Mouse (Mus musculus) heart, postnatal 0 days (tissue): Measurements from ENCODE around the gene Qsox1. TPM values are rescaled to one million over a fixed set of nuclear protein-coding genes. Genes with fewer than 3 reads are reported as not detected.

ENCODE experiments used
- ATAC-seq: fragments of 200-750 bp; cut with Nextera tagmentation; 2 replicates; pipeline ENCODE4 v1.8.0; 2017; ENCODE audit warnings: low read depth, moderate number of reproducible peaks, moderate library complexity; ENCODE audit not compliant: insufficient read depth
- DNase-seq: peaks from one replicate; pipeline ENCODE4 v3.0.0-alpha.2; 2016; ENCODE audit warnings: low spot score
- H3K27ac ChIP-seq: fragments of 300-500 bp; sonication (generic); 2 replicates; pipeline ENCODE4 v1.5.1; 2014; ENCODE audit warnings: low read depth, mild to moderate bottlenecking
- H3K27me3 ChIP-seq: fragments of 300-500 bp; sonication (generic); 2 replicates; pipeline ENCODE4 v1.6.1; 2014; ENCODE audit warnings: low read length, mixed read lengths; ENCODE audit not compliant: control insufficient read depth, insufficient read depth
- H3K36me3 ChIP-seq: fragments of 300-500 bp; sonication (generic); replicated peaks from 2 replicates; pipeline ENCODE4 v1.6.1; 2014; ENCODE audit warnings: low read length, mixed read lengths; ENCODE audit not compliant: control insufficient read depth, insufficient read depth
- H3K4me1 ChIP-seq: fragments of 300-500 bp; sonication (generic); 2 replicates; pipeline ENCODE4 v1.6.1; 2014; ENCODE audit warnings: antibody characterized with exemption; ENCODE audit not compliant: control insufficient read depth, insufficient read depth
- H3K4me2 ChIP-seq: fragments of 300-500 bp; sonication (generic); 2 replicates; pipeline ENCODE4 v1.6.1; 2014; ENCODE audit warnings: low read depth, mild to moderate bottlenecking, low read length, moderate library complexity
- H3K4me3 ChIP-seq: fragments of 300-500 bp; sonication (generic); 2 replicates; pipeline ENCODE4 v1.5.1; 2014; ENCODE audit warnings: low read depth, low read length
- H3K9ac ChIP-seq: fragments of 300-500 bp; sonication (generic); replicated peaks from 2 replicates; pipeline ENCODE4 v1.6.1; 2014; ENCODE audit warnings: low read depth, low read length, mixed read lengths
- H3K9me3 ChIP-seq: fragments of 300-500 bp; sonication (generic); replicated peaks from 2 replicates; pipeline ENCODE4 v1.6.1; 2016; ENCODE audit warnings: low read length; ENCODE audit not compliant: control insufficient read depth
- CTCF ChIP-seq: IDR thresholded peaks from 2 replicates; pipeline ENCODE4 v1.5.1; 2016; ENCODE audit warnings: antibody characterized with exemption, control low read depth, low read depth
- EP300 ChIP-seq: IDR thresholded peaks from 2 replicates; pipeline ENCODE4 v1.6.1; 2016; ENCODE audit warnings: antibody characterized with exemption, low read depth
- WGBS: fragments of 180-500 bp; shearing (Covaris S2); extraction: QIAGEN DNeasy Blood & Tissue Kit; methylation state at CpG from one replicate; pipeline ENCODE4 v1.1.7; 2014; 5-methylcytosine and 5-hydroxymethylcytosine counted together
- polyA plus RNA-seq: library from polyadenylated mRNA; unstranded; fragments of >200 nt; fragmentation: Nextera tagmentation; extraction: Ambion mirVana; gene quantifications from 2 replicates; pipeline ENCODE4 v1.2.1, GENCODE M21; 2015
- total RNA-seq: library from RNA; depleted of rRNA; stranded (reverse); fragments of >200 nt; gene quantifications from 2 replicates; pipeline ENCODE4 v1.2.3, GENCODE M21; 2014; ENCODE audit warnings: low replicate concordance

The Qsox1 gene
- total and polyA plus RNA-seq, 2 experiments from 2014 or later, result 33.2 to 64.8 TPM

DNA sequence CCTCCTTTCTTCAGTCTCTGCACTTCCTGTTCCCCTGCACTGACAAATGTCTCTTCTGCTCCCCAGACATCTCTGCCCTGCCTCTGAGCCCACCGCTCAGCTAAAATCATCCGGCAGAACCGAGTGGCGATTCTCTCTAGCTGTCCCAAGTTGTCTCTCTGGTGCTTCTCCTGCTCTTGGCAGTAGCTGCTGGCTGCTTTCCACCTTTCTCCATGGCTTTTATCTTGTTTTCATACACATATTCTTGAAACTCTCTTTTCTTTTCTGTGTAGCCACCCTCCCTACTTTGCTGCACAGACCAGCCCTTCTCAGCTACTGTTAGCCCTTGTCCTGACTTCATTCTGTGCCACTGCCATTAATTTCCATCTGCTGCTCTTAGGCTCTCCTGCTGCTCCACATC is 15.3 kb downstream of the Qsox1 start:
- H3K36me3 ChIP-seq, result peaks cover 34% of the 10 kb centered on the region
- no peaks in the 10 kb centered on the region for H3K9me3 ChIP-seq
- H3K27me3 ChIP-seq, result no peaks in the 10 kb centered on the region
- no peak overlapping the region for H3K4me3 ChIP-seq
- H3K4me1 ChIP-seq, result peaks cover 11% of the 10 kb centered on the region
- WGBS, result 24% methylated on average over 4 of the region's 4 CpGs
- no peak overlapping the region for H3K27ac ChIP-seq
- H3K9ac ChIP-seq, result no peak overlapping the region
- H3K4me2 ChIP-seq, result peak overlapping the region; percentile 11; the same call in 1 of the 2 replicates
- DNase-seq (peak; percentile 28), ATAC-seq (no peak)
- TF ChIP-seq CTCF (no peak), EP300 (no peak)

GRCm38 (mm10) chr1:155796757-155797405 is 15.8 kb downstream of the Qsox1 start:
- no peak for TF ChIP-seq CTCF
- TF ChIP-seq EP300, result no peak
- WGBS, result 47% methylated on average over 11 of the region's 11 CpGs
- H3K27ac ChIP-seq, result no peak overlapping the region
- no peak overlapping the region for H3K4me3 ChIP-seq
- H3K9ac ChIP-seq, result no peak overlapping the region
- H3K27me3 ChIP-seq, result no peaks in the 10 kb centered on the region
- peaks cover 37% of the 10 kb centered on the region for H3K36me3 ChIP-seq
- no peak for ATAC-seq
- H3K4me2 ChIP-seq, result peak overlapping the region; percentile 11; the same call in 1 of the 2 replicates
- no peak for DNase-seq
- peaks cover 11% of the 10 kb centered on the region for H3K4me1 ChIP-seq
- no peaks in the 10 kb centered on the region for H3K9me3 ChIP-seq

GRCm38 (mm10) chr1:155795791-155796233 is 16.9 kb downstream of the Qsox1 start:
- WGBS, result 70% methylated on average over 5 of the region's 5 CpGs
- Histone ChIP-seq H3K36me3 (peaks cover 39% of the 10 kb centered on the region), H3K9me3 (no peaks in the 10 kb centered on the region), H3K4me1 (peaks cover 11% of the 10 kb centered on the region), H3K27me3 (no peaks in the 10 kb centered on the region), H3K27ac (no peak overlapping the region), H3K4me3 (no peak overlapping the region), H3K9ac (no peak overlapping the region), H3K4me2 (no peak overlapping the region)
- DNase-seq (no peak), ATAC-seq (peak; percentile 37; the same call in 1 of the 2 replicates)
- TF ChIP-seq EP300 (no peak), CTCF (no peak)

DNA sequence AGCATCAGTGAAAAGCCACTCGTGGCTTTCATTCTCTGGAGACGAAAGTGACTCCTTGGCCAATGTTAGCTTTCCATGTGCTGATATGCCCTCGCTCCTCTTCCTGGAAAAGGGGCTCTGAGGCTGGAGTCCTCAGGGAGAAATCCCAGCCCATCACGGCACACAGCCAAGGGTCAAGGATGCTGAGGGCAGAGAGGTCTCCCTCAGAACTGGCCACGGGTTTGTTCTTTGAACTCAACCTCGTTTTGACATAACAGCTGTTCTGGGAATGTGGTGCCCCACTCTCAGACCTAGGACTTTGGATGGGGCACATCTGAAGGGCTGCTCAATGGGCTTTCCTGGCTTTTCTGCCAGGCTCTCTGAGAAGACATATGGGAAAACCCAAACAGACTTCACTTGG is 17.8 kb downstream of the Qsox1 start:
- Histone ChIP-seq H3K36me3 (peaks cover 48% of the 10 kb centered on the region), H3K9ac (no peak overlapping the region), H3K27me3 (no peaks in the 10 kb centered on the region), H3K4me2 (no peak overlapping the region), H3K9me3 (no peaks in the 10 kb centered on the region), H3K4me1 (peaks cover 11% of the 10 kb centered on the region), H3K4me3 (no peak overlapping the region), H3K27ac (no peak overlapping the region)
- TF ChIP-seq EP300 (no peak), CTCF (no peak)
- no peak for DNase-seq
- 79% methylated on average over 6 of the region's 6 CpGs for WGBS
- ATAC-seq, result no peak

- Histone ChIP-seq H3K27ac (no peak overlapping the region), H3K4me2 (no peak overlapping the region), H3K27me3 (no peaks in the 10 kb centered on the region), H3K4me3 (no peak overlapping the region), H3K9ac (no peak overlapping the region), H3K9me3 (no peaks in the 10 kb centered on the region), H3K4me1 (no peaks in the 10 kb centered on the region; the same call in 1 of the 2 replicates), H3K36me3 (peaks cover 69% of the 10 kb centered on the region)
- TF ChIP-seq CTCF (peak; percentile 56), EP300 (no peak)
- 55% methylated on average over 5 of the region's 5 CpGs for whole genome bisulfite sequencing
- ATAC-seq (no peak), DNase-seq (no peak)
Measured at GRCm38 (mm10) chr1:155791919-155792318, 20.8 kb downstream of the Qsox1 start.
